Mouse (Mus musculus): Measurements from ENCODE around the gene Nfic. TPM values are rescaled to one million over a fixed set of nuclear protein-coding genes. Genes with fewer than 3 reads are reported as not detected.

Nfic gene
- polyA plus RNA-seq, 2 experiments, result 1.3 to 4.6 TPM

DNA sequence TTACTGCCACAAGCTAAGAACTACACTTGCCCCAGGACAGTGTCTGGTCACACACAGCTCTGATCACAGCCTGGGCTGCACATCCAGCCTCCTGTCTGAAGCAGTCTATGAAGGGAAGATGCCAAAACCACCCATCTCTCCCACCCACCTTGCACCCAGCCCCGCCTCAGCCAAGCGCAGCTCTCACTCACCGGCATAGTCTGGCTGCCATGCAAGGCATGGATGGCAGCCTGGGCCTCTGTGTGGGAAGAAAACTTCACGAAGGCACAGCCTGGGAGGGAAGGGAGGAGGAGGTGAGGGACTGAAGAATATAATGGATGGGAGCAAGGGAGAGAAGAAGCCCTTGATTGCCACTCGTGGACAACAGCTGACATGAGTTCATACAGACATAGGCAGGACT, 13.8 kb upstream of the Nfic start:
- Histone ChIP-seq H3K4me3 (ENCODE audit: insufficient read depth in 1 of 2, low read depth in 2 of 2, low read length in 2 of 2) (no peak overlapping the region), H3K9me3 (ENCODE audit: control insufficient read depth, low read length) (no peaks in the 10 kb centered on the region), H3K9ac (replicated peaks) (no peak overlapping the region), H3K4me2 (ENCODE audit: low read depth) (no peak overlapping the region), H3K36me3 (replicated peaks; ENCODE audit: control insufficient read depth, insufficient read depth, low read depth) (no peaks in the 10 kb centered on the region), H3K27ac (no peak overlapping the region), H3K27me3 (ENCODE audit: control insufficient read depth, insufficient read depth, low read length) (peaks cover 32% of the 10 kb centered on the region), H3K4me1 (replicated peaks; ENCODE audit: control insufficient read depth in 2 of 2, insufficient read depth in 2 of 2, low read length in 1 of 2) (peaks cover 2 to 5% of the 10 kb centered on the region in 2 experiments)
- DNase-seq (ENCODE audit: low read depth in 3 of 3, low spot score in 3 of 3) (no peak), ATAC-seq (ENCODE audit: insufficient read depth) (no peak)
- WGBS (ENCODE audit: insufficient replicate concordance), result 62% methylated on average over 5 of the region's 5 CpGs
- TF ChIP-seq EP300 (IDR thresholded peaks at IDR 0.05; ENCODE audit: low read depth), result no peak
- no peak for TF ChIP-seq CTCF (IDR thresholded peaks at IDR 0.05; ENCODE audit: low read depth)

DNA sequence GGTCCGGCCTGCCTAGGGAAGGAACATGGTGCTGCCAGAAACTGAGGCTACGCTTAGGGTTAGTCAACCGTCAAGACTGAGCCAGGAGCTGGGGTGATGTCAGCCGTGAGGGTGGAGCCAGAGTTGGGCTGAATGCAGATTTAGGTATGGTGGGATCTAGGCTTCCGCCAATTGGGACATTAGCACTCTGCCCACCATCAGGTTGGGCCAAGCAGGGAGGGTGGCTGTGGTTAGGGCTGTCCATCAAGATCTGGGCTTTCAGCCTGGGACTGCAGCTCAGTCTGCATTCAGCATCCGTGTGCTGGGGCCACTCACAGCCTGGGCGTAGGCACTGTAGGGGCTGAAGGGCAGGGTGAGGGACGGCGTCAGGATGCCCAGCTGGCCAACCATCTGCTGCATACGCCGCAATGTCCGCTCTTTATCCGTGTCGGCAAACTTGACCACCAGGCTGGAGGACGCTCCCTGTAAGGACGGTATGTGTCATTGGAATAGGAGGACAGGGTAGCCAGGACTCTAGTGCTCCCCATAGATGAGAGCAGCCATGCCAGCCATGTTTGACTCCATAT, 12.3 kb upstream of the Nfic start:
- no peak for TF ChIP-seq CTCF (IDR thresholded peaks at IDR 0.05; ENCODE audit: low read depth)
- no peak for TF ChIP-seq EP300 (IDR thresholded peaks at IDR 0.05; ENCODE audit: low read depth)
- WGBS (ENCODE audit: insufficient replicate concordance), result 64% methylated on average over 16 of the region's 16 CpGs
- Histone ChIP-seq H3K27ac (no peak overlapping the region), H3K9ac (replicated peaks) (no peak overlapping the region), H3K27me3 (ENCODE audit: control insufficient read depth, insufficient read depth, low read length) (peaks cover 31% of the 10 kb centered on the region), H3K4me3 (ENCODE audit: insufficient read depth in 1 of 2, low read depth in 2 of 2, low read length in 2 of 2) (no peak overlapping the region), H3K36me3 (replicated peaks; ENCODE audit: control insufficient read depth, insufficient read depth, low read depth) (no peaks in the 10 kb centered on the region), H3K4me2 (ENCODE audit: low read depth) (no peak overlapping the region), H3K9me3 (ENCODE audit: control insufficient read depth, low read length) (no peaks in the 10 kb centered on the region), H3K4me1 (replicated peaks; ENCODE audit: control insufficient read depth in 2 of 2, insufficient read depth in 2 of 2, low read length in 1 of 2) (peaks cover 5% of the 10 kb centered on the region in 2 experiments)
- DNase-seq (ENCODE audit: low read depth in 3 of 3, low spot score in 3 of 3) (no peak), ATAC-seq (ENCODE audit: insufficient read depth) (no peak)

DNA sequence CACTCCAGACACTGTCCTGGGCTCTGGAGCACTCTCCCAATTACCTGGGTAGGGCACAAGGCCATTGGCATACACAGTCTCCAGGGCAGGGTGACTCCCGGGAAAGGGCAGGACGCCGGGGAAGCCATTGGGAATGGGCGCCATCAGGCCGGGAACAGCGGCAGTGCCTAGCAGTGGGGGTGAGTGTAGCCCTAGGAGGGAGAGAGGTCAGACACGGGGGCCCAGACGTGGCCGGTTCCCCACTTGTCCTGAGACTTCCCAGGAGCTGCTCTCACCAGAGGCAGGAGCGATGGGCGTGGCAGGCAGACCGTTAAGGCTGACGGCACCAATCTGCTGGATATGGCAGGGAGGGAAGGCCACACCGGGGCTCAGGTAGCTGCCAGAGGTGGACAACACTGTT, 11.4 kb upstream of the Nfic start:
- H3K27ac ChIP-seq, result no peak overlapping the region
- no peaks in the 10 kb centered on the region for H3K9me3 ChIP-seq (ENCODE audit: control insufficient read depth, low read length)
- H3K9ac ChIP-seq (replicated peaks), result no peak overlapping the region
- no peak for ATAC-seq (ENCODE audit: insufficient read depth)
- no peaks in the 10 kb centered on the region for H3K36me3 ChIP-seq (replicated peaks; ENCODE audit: control insufficient read depth, insufficient read depth, low read depth)
- WGBS (ENCODE audit: insufficient replicate concordance), result 54% methylated on average over 14 of the region's 14 CpGs
- no peak overlapping the region for H3K4me3 ChIP-seq (ENCODE audit: insufficient read depth in 1 of 2, low read depth in 2 of 2, low read length in 2 of 2)
- peaks cover 5% of the 10 kb centered on the region in 2 experiments for H3K4me1 ChIP-seq (replicated peaks; ENCODE audit: control insufficient read depth in 2 of 2, insufficient read depth in 2 of 2, low read length in 1 of 2)
- no peak for TF ChIP-seq EP300 (IDR thresholded peaks at IDR 0.05; ENCODE audit: low read depth)
- TF ChIP-seq CTCF (IDR thresholded peaks at IDR 0.05; ENCODE audit: low read depth), result no peak
- H3K27me3 ChIP-seq (ENCODE audit: control insufficient read depth, insufficient read depth, low read length), result peaks cover 33% of the 10 kb centered on the region
- DNase-seq (ENCODE audit: low read depth in 3 of 3, low spot score in 3 of 3), result no peak
- no peak overlapping the region for H3K4me2 ChIP-seq (ENCODE audit: low read depth)

DNA sequence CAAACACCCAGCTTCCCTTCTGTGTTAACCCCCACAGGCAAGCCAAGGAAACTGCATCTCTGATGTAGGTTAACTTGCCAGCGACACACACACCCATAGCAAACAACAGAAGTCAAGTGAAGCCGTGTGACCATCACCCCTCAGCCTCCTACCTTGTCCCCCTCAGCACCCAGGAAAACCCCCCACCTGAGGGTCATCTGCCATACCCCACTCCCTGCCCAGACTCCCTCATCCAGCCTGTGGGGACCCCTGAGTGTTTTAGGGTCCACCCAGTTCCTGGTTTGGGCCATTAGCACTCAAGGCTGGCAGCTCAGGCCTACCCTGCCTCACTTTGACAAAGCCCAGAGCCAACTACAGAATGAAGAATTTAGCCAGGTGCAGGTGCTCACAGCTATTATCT, 10.6 kb upstream of the Nfic start:
- 77% methylated on average over 2 of the region's 2 CpGs for WGBS (ENCODE audit: insufficient replicate concordance)
- DNase-seq (ENCODE audit: low read depth in 3 of 3, low spot score in 3 of 3), result no peak
- H3K27me3 ChIP-seq (ENCODE audit: control insufficient read depth, insufficient read depth, low read length), result peaks cover 37% of the 10 kb centered on the region

DNA sequence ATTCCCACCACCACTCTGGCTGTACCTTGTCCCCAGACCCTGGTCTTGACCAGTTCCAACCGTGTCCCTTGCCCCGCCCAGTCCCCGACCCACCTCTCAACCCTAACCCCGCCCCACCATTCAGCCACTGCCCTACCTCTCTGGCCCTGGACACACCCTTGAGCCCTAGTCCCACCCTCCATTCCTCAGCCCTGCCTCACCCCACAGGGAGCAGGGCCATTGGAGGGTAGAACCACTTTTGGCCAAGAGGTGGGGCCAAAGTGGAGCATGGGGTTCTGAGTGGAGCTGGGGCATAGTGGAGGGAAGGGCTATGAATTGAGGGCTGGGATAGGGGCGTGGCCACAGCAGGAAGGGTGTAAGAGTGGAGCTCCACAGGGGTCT, 9.8 kb upstream of the Nfic start:
- H3K9ac ChIP-seq (replicated peaks), result no peak overlapping the region
- H3K9me3 ChIP-seq (ENCODE audit: control insufficient read depth, low read length), result no peaks in the 10 kb centered on the region
- H3K36me3 ChIP-seq (replicated peaks; ENCODE audit: control insufficient read depth, insufficient read depth, low read depth), result no peaks in the 10 kb centered on the region
- 1% methylated on average over 5 of the region's 5 CpGs for WGBS (ENCODE audit: insufficient replicate concordance)
- H3K4me1 ChIP-seq (replicated peaks; ENCODE audit: control insufficient read depth in 2 of 2, insufficient read depth in 2 of 2, low read length in 1 of 2), result peaks cover 5% of the 10 kb centered on the region in 2 experiments
- ATAC-seq (ENCODE audit: insufficient read depth) (0 out of 2 replicates have a peak, but pooled peaks have one; percentile 18), DNase-seq (ENCODE audit: low read depth in 3 of 3, low spot score in 3 of 3) (no peak)
- no peak overlapping the region; the same call in 1 of the 2 replicates for H3K4me2 ChIP-seq (ENCODE audit: low read depth)
- no peak overlapping the region for H3K27ac ChIP-seq
- H3K27me3 ChIP-seq (ENCODE audit: control insufficient read depth, insufficient read depth, low read length), result peaks cover 39% of the 10 kb centered on the region
- TF ChIP-seq CTCF (IDR thresholded peaks at IDR 0.05; ENCODE audit: low read depth) (no peak), EP300 (IDR thresholded peaks at IDR 0.05; ENCODE audit: low read depth) (no peak)
- H3K4me3 ChIP-seq (ENCODE audit: insufficient read depth in 1 of 2, low read depth in 2 of 2, low read length in 2 of 2), result no peak overlapping the region

More for the DNA sequence above, 10.6 kb upstream of the Nfic start:
- Histone ChIP-seq H3K9me3 (ENCODE audit: control insufficient read depth, low read length) (no peaks in the 10 kb centered on the region), H3K27ac (no peak overlapping the region), H3K9ac (replicated peaks) (no peak overlapping the region), H3K4me1 (replicated peaks; ENCODE audit: control insufficient read depth in 2 of 2, insufficient read depth in 2 of 2, low read length in 1 of 2) (peaks cover 5% of the 10 kb centered on the region in 2 experiments), H3K4me3 (ENCODE audit: insufficient read depth in 1 of 2, low read depth in 2 of 2, low read length in 2 of 2) (no peak overlapping the region), H3K36me3 (replicated peaks; ENCODE audit: control insufficient read depth, insufficient read depth, low read depth) (no peaks in the 10 kb centered on the region), H3K4me2 (ENCODE audit: low read depth) (no peak overlapping the region)
- ATAC-seq (ENCODE audit: insufficient read depth), result no peak
- TF ChIP-seq EP300 (IDR thresholded peaks at IDR 0.05; ENCODE audit: low read depth), result no peak
- no peak for TF ChIP-seq CTCF (IDR thresholded peaks at IDR 0.05; ENCODE audit: low read depth)
